Mouse (Mus musculus) frontal cortex, postnatal 14 days (tissue): Measurements from ENCODE around the gene Errfi1.
"Not testable (repeated sequence)": the region's sequence is repeated elsewhere in the genome, so short reads cannot be mapped to it uniquely, and the experiment has no call there.

ENCODE experiments used
- DNase-seq, 2 experiments: peaks; one replicate each; pipeline ENCODE4 v3.0.0; 2022; ENCODE audit warnings: low spot score in 2 of 2

The Errfi1 gene

GRCm38 (mm10) chr4:150879631-150880030 is 25.9 kb downstream of the Errfi1 start:
- DNase-seq, result no peak

GRCm38 (mm10) chr4:150880364-150880763 is 26.6 kb downstream of the Errfi1 start:
- DNase-seq, result no peak

GRCm38 (mm10) chr4:150882632-150883031 is 28.9 kb downstream of the Errfi1 start:
- DNase-seq, result no peak

DNA sequence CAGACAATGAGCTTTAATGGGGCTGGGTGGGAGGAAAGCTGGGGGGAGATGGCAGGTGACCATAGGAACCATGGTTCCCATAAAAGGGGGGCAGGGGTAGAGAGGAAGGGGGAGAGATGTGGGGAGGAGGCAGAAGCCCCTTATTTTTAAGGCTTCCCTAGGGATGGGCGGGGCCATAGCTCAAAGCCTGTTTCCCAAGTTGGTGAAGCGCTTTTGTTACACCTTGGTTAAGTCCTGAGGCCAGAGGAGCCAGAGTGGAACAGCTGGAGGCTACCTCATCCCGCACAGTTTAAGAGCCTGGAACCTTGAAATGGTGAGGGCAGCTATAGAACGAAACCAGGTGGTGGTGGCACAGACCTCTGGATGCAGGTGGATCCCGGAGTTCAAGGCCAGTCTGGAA is 34.2 kb downstream of the Errfi1 start:
- no peak for DNase-seq

- no peak for DNase-seq
These were observed 34.8 kb downstream of the Errfi1 start for GRCm38 (mm10) chr4:150888492-150888891.

- DNase-seq, result no peak
These were observed 35.7 kb downstream of the Errfi1 start for GRCm38 (mm10) chr4:150889273-150889954.

DNA sequence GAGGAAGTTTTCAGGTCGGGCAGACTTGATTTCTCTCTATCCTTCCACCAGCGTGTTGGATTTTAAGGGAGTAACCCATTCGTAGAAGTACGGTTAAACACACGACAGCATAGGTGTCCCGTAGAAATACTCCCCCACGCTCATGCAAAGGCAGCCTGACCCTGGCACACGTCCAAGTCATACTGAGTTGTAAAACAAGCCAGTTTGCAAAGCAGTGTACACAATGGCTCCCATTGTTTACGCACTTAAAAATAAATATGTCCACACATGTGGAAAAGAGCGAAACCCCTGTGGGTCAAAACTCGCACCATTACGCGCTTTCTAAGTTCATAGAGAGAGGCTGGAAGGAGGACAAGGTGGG is 36.2 kb downstream of the Errfi1 start:
- DNase-seq, result no peak

- DNase-seq, result no peak
These were observed 37.6 kb downstream of the Errfi1 start for GRCm38 (mm10) chr4:150891308-150891707.

- DNase-seq, result no peak
These were observed 41.2 kb downstream of the Errfi1 start for GRCm38 (mm10) chr4:150894718-150895501.

GRCm38 (mm10) chr4:150896896-150897624 is 43.3 kb downstream of the Errfi1 start:
- no peak for DNase-seq

- DNase-seq, result peak in 1 of 2 experiments; percentile 33
These were observed 45.1 kb downstream of the Errfi1 start for GRCm38 (mm10) chr4:150898716-150899365.

DNA sequence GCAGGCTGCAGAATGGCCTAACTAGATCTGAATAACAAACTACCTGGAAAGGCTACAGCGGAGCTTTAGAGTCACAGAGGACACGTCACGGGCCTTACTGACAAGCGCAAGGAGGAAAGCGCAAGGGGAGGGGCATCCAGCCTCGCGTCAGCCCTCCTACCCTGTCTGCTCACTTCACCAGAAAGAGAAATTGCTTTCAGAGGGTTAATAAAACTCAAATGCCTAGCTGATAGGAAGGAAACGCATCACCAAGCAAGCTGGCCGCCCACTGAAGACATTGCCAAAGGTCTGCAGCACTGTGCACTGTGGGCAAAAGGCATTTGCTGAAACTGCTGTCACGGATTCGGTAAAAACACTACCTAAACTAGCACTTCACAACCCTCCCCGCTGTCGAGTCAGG is 46.8 kb downstream of the Errfi1 start:
- DNase-seq, result no peak

GRCm38 (mm10) chr4:150901651-150902050 is 47.9 kb downstream of the Errfi1 start:
- DNase-seq, result peak in 1 of 2 experiments; percentile 69

DNA sequence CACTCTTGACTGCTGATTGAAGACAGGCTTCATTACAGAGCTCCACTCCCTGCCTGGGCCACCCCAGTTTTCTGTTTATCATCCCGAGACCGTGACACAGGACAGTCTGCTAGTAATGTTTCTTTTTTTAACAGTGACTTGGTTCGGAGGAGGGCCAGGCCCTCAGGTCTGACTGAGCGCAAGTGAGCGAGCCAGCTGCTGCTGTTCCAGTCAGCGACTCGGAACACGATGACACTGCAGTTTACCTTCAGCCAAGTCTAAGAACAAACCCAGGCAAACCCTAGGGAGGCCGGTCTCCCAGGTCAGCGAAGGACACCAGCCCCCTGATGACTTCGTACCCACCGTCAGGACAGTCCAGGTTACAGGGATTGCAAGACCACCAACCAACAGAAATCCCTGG is 48.3 kb downstream of the Errfi1 start:
- no peak for DNase-seq

DNA sequence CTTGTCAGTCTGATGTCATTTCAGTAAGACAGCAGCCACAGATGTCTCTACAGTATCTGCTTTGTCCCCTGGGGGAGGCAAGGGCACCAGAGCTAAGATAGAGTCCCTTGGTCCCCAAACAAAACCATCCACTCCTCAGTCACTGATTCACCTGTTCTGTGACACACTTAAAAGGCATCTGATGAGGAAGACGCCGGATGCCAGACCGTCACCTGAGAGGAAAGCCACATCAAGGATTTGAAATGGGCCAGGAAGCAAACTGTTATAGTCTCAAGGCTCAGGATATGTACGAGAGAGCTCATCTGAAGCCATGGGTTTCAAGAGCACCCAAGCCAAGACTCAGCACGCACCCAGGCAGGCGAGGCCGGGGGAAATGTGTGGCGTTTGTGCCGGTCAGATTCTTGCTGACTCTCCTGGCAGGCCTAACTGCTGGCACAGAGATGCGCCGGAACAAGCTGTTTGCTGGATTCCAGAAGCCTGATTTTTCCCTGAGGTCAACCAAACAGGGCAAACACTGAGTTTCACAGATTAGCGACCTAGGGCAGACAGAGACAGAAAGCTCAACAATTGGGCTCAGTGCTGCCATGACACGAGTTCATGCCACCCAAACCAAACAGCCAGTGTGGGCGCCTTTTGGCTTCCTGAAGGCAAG is 49.5 kb downstream of the Errfi1 start:
- DNase-seq, result no peak

DNA sequence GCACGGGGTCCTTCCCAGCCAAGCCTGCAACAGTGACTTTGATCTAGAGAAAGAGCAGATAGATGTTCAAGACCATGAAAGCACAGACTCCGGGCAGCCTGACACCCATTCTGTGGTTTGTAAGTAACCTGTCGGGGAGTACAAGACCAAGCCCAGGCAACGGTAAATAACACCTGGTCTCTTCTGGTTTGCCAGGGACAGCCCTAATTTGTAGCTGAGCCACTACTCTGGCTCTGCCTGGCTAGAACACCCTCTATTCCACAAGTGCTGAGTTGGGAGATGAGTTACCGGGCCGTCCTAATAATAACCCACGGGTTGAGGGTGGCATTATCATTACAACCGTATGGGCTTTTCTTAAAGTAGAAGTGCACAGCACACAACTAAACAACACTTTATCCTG is 53.4 kb downstream of the Errfi1 start:
- DNase-seq, result no peak

- not testable (repeated sequence) for DNase-seq
These were observed 54.8 kb downstream of the Errfi1 start for GRCm38 (mm10) chr4:150908512-150908911.

DNA sequence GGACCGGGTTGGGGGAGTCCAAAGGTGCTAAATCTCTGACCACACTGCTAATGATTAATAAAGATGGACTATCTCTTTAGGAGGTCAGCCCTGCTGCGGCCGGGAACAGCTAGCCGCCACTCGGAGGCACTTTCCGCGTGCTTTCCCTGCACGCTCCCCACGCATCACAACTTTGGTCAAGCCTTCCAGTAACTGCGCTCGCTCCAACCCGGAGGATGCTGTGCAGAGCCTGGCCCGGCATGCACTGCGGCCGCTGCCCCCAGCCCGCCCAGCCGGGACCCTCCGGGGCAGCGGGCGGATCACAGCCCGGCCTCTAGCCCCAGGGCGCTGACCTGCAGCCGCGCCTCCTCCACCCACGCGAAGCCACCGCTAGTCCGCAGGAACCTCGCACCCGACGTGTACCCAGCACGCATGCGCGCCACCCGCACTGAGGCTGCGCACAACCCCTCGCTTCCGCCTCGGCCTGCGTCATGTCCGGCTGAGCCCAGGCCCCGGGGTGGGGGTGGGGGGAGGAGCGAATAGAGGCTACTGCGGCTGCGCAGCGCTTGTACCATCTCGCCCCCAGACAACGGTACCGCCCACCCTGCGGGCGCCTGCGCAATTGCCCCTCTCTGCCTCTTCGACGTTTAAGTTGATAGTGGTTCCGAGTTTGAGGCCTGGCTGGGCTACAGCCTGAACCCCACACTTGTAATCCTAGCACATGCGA is 55.9 kb downstream of the Errfi1 start:
- peak; percentile 95 to 97 for DNase-seq

GRCm38 (mm10) chr4:150910164-150910951 is 56.6 kb downstream of the Errfi1 start:
- no peak for DNase-seq

DNA sequence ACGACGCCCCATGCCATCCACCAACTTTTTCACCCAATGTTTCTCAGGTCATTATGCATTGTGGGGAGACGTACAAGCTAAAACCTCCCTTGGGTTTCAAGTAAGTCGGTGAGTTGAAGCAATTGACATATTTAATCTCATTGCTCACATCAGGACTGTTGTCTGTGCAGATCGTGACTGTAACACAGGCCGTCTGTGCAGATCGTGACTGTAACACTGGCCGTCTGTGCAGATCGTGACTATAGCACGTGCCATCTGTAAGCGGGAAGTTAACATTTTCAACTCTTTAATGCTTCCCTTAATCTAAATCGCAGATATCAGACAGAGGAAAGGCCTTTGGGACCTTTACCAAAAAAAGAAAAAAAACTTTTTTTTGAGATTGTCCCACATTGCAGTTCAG is 60.0 kb downstream of the Errfi1 start:
- no peak for DNase-seq
